Mouse (Mus musculus) liver, embryonic 15.5 days (tissue): ENCODE measurements around the gene Rpl23. TPM values are rescaled to one million over a fixed set of nuclear protein-coding genes. Genes with fewer than 3 reads are reported as not detected.

Source experiments
- ATAC-seq: fragments of 200-750 bp; cut with Nextera tagmentation; 2 replicates; pipeline ENCODE4 v1.8.0; 2017; ENCODE audit warnings: moderate number of reproducible peaks, mild to moderate bottlenecking, moderate library complexity; ENCODE audit not compliant: insufficient read depth
- H3K27ac ChIP-seq: fragments of 300-500 bp; sonication (generic); replicated peaks from 2 replicates; pipeline ENCODE4 v1.5.1; 2015; ENCODE audit warnings: mild to moderate bottlenecking, inconsistent platforms
- H3K27me3 ChIP-seq: fragments of 300-500 bp; sonication (generic); 2 replicates; pipeline ENCODE4 v1.6.1; 2015; ENCODE audit warnings: mild to moderate bottlenecking, inconsistent platforms
- H3K36me3 ChIP-seq: fragments of 300-500 bp; sonication (generic); replicated peaks from 2 replicates; pipeline ENCODE4 v1.6.1; 2015; ENCODE audit warnings: moderate library complexity, mild to moderate bottlenecking, inconsistent platforms
- H3K4me1 ChIP-seq: fragments of 300-500 bp; sonication (generic); replicated peaks from 2 replicates; pipeline ENCODE4 v1.6.1; 2015; ENCODE audit warnings: inconsistent platforms
- H3K4me2 ChIP-seq: fragments of 300-500 bp; sonication (generic); 2 replicates; pipeline ENCODE4 v1.6.1; 2015; ENCODE audit warnings: moderate library complexity, mild to moderate bottlenecking, inconsistent platforms
- H3K4me3 ChIP-seq: fragments of 300-500 bp; sonication (generic); replicated peaks from 2 replicates; pipeline ENCODE4 v1.5.1; 2015; ENCODE audit warnings: mild to moderate bottlenecking, inconsistent platforms
- H3K9ac ChIP-seq: fragments of 300-500 bp; sonication (generic); 2 replicates; pipeline ENCODE4 v1.6.1; 2015; ENCODE audit warnings: moderate library complexity, mild to moderate bottlenecking, inconsistent platforms
- H3K9me3 ChIP-seq: fragments of 300-500 bp; sonication (generic); replicated peaks from 2 replicates; pipeline ENCODE4 v1.6.1; 2016; ENCODE audit warnings: inconsistent platforms
- WGBS: fragments of 180-500 bp; shearing (Covaris S2); methylation state at CpG from one replicate; pipeline ENCODE4 v1.1.7; 2015; ENCODE audit warnings: mixed read lengths; ENCODE audit not compliant: insufficient replicate concordance; 5-methylcytosine and 5-hydroxymethylcytosine counted together
- polyA plus RNA-seq: library from polyadenylated mRNA; unstranded; fragments of >200 nt; fragmentation: Nextera tagmentation; extraction: Ambion mirVana; gene quantifications from 2 replicates; pipeline ENCODE4 v1.2.1, GENCODE M21; 2015

Gene Rpl23
- polyA plus RNA-seq = 185 and 242 TPM in 2 replicates

DNA sequence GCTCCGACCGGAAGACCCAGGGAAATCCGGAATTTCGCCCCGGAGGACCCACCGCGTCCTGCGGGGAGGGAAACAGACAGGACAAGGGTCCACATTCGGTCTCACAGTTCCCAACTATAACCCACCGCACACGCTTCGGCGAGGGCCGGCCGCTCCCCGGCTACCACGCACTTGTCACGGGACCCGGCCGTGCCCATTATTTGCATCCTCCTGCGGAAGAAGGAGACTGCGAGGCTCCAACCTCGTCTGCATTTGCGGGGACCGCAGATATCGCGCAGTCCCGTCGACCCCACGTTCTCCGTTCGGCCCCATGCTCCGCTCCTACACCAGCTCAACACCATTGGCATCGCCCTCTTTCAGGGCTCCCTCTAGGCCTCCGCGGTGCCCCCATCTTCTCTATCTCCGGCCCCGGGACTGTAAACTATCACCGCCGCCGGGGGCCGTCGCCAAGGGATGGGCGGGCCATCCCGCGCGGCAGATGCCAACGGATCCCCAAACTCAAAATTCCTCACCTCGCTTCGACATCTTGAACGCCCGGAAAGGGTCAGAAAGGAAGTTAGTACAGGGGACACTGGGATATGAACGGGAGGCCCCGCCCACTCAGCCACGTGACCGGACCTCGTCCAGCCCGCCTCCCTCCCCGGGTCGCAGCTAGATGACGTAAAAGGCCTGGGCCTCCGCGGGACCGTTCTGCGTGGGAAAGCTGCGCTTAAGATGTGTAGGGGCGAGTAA lies at the start of gene Rpl23:
Rpl23 (minus strand) TSS at position 606 of the 732 bp plus-strand sequence.
- H3K4me3 ChIP-seq = peak within 1 kb of the TSS; percentile 93
- WGBS = under 1% methylated on average over 67 of the region's 67 CpGs
- H3K27ac ChIP-seq = peak within 1 kb of the TSS; percentile 79
- no peaks in the 10 kb centered on the region for H3K27me3 ChIP-seq
- peaks cover 39% of the 10 kb centered on the region for H3K4me1 ChIP-seq
- ATAC-seq = peak; percentile 90
- H3K4me2 ChIP-seq = peak within 1 kb of the TSS; percentile 88
- peak within 1 kb of the TSS; percentile 90 for H3K9ac ChIP-seq
- H3K36me3 ChIP-seq = peaks cover 43% of the 10 kb centered on the region
- no peaks in the 10 kb centered on the region for H3K9me3 ChIP-seq

DNA sequence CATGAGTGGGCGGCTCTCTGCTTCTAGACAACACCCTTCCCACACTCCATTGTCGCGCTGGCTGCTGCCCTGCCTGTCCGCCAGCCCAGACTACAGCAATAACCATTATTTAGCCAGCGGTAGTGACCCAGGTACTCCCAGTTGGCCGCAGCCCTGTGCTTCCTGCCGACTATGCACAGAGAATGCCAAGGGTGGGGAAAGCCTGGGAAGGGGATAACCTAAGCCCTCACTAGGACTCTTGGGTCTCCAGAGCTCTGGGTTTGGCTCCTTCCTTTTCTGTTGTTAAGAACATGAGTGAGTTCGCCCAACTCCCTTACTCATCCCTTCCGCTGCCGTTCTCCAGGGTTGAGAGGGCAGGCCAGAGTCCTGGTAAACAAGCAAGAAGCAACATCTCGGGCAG lies 49.8 kb upstream of the Rpl23 start:
- ATAC-seq = no peak
- Histone ChIP-seq H3K27ac (no peak overlapping the region), H3K4me1 (peaks cover 41% of the 10 kb centered on the region), H3K36me3 (peaks cover 41% of the 10 kb centered on the region), H3K9ac (no peak overlapping the region), H3K27me3 (no peaks in the 10 kb centered on the region), H3K4me2 (no peak overlapping the region), H3K9me3 (no peaks in the 10 kb centered on the region), H3K4me3 (no peak overlapping the region)
- 78% methylated on average over 11 of the region's 11 CpGs for WGBS

DNA sequence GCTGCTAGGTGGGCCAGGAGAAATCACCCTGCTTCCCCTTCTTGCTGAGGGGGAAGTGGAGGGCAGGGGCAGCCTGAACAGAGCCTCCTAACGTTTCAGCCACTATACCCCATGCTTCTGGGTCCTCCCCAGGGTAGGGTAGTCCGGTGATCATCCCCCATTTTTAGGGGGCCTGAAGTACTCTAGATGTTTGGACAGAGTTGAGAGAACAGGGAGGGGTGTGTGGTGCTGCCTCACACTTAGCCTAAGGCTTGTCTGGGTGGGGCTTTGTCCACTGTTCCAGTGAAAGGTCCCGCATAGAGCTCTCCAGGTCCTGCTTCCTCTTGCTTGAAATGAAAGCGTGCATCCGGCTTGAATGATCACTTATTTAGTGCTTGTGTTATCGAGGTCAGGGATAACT lies 48.3 kb upstream of the Rpl23 start:
- H3K27ac ChIP-seq = peak overlapping the region; percentile 51; the same call in 1 of the 2 replicates
- 47% methylated on average over 6 of the region's 6 CpGs for WGBS
- peaks cover 50% of the 10 kb centered on the region for H3K36me3 ChIP-seq

DNA sequence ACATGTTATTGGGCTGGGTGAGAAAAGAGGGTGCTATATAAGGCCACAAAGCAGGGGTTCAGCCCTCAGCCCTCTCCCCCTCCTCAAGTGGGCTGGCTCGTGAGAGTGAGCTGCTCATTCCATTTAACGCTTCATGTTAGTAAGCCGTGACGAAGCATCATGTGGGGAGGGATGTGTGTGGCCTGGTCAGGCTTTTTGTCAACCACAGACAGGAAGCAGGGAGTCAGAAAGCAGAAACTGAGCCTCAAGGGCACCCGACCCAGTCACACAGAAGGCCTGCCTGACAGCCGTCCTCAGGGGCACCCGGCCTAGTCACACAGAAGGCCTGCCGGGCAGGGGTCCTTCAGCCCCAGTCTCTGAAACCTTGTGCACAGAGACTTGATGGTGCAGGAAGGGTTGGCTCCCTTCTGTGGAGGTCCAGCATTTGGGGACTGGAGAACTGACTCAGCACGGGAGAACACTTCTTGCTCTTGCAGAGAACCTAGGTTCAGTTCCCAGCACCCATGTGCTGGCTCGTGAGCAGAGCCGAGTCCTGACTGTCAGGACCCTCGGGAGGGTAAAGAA lies 47.8 kb upstream of the Rpl23 start:
- WGBS = 28% methylated on average over 12 of the region's 12 CpGs
- H3K36me3 ChIP-seq = peaks cover 50% of the 10 kb centered on the region
- peak overlapping the region; percentile 20; the same call in 1 of the 2 replicates for H3K4me2 ChIP-seq
- no peaks in the 10 kb centered on the region for H3K27me3 ChIP-seq
- H3K9me3 ChIP-seq = no peaks in the 10 kb centered on the region
- H3K9ac ChIP-seq = no peak overlapping the region
- peak overlapping the region; percentile 51 for H3K27ac ChIP-seq
- peaks cover 39% of the 10 kb centered on the region for H3K4me1 ChIP-seq
- no peak overlapping the region for H3K4me3 ChIP-seq
- ATAC-seq = no peak

More for the DNA sequence above, 48.3 kb upstream of the Rpl23 start:
- no peak for ATAC-seq
- Histone ChIP-seq H3K4me3 (no peak overlapping the region), H3K27me3 (no peaks in the 10 kb centered on the region), H3K9ac (no peak overlapping the region), H3K4me2 (no peak overlapping the region), H3K9me3 (no peaks in the 10 kb centered on the region), H3K4me1 (peaks cover 40% of the 10 kb centered on the region)

DNA sequence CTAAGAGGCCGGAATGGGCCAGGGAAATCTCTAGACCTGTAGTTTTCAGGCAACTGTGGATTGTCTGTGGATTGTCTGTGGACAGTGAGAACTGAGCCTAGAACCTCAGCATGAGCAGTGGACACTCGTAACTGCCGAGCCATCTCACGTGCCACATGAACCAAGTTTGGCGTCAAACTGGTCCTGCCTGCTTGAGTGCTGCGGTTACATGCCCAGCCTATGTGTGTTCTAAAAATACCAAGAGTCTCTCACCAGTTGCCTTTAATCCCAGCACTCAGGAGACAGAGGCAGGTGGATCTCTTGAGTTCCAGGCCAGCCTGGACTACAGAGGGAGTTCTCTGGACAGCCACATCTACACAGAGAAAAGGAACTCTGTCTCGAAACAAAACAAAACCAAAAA lies 47.1 kb upstream of the Rpl23 start:
- ATAC-seq = no peak
- Histone ChIP-seq H3K27ac (peak overlapping the region; percentile 51), H3K4me1 (peaks cover 39% of the 10 kb centered on the region), H3K4me3 (no peak overlapping the region), H3K4me2 (no peak overlapping the region), H3K9ac (no peak overlapping the region), H3K27me3 (no peaks in the 10 kb centered on the region), H3K9me3 (no peaks in the 10 kb centered on the region), H3K36me3 (peaks cover 50% of the 10 kb centered on the region)
- WGBS = 47% methylated on average over 7 of the region's 7 CpGs

DNA sequence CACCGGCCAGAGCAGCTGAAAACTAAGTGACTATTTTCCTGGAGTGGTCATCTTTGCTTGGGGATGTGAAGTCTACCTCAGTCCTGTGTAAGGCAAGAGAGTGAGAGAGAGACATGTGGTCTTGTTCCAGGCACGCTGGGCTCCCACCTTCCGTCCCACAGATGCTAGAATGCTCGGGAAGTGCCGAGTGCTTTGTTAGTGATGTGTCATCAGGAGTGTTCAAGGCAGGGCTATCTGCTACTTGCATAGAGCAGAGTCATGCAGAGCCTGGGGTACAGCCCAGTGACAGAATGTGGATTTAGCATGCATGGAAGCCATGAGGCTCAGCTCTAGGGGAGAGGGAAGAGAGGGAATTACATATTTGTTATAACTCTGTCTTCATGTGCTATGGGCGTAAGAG lies 45.4 kb upstream of the Rpl23 start:
- WGBS = 64% methylated on average over 6 of the region's 6 CpGs
- H3K27me3 ChIP-seq = no peaks in the 10 kb centered on the region
- peaks cover 44% of the 10 kb centered on the region for H3K36me3 ChIP-seq
- H3K4me2 ChIP-seq = no peak overlapping the region
- H3K4me1 ChIP-seq = peaks cover 48% of the 10 kb centered on the region
- no peak for ATAC-seq
- no peaks in the 10 kb centered on the region for H3K9me3 ChIP-seq
- no peak overlapping the region for H3K9ac ChIP-seq
- no peak overlapping the region for H3K27ac ChIP-seq
- no peak overlapping the region for H3K4me3 ChIP-seq

DNA sequence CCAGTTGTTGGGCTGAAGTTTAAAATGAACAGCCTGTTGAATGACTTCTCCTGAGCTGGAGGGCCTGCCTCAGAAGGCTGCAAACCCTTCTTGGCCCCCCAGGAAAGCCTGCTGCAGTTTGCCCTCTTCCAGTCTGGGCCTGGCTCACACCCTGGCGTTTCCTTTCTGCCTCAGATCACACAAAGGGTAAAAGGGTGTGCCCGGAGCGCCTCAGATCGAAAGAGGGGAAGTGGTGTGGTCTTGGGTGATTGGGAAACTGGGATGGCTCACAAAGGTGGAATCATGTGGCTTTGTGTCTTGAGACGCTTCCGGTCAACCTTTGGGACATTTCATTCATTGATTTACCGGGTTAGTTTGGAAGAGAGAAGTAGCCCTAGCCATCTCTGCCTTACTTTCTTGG lies 44.2 kb upstream of the Rpl23 start:
- no peak overlapping the region; the same call in 1 of the 2 replicates for H3K27ac ChIP-seq
- 24% methylated on average over 7 of the region's 7 CpGs for WGBS
- no peak overlapping the region for H3K4me3 ChIP-seq
- ATAC-seq = no peak
- peaks cover 38% of the 10 kb centered on the region for H3K36me3 ChIP-seq
- peaks cover 54% of the 10 kb centered on the region for H3K4me1 ChIP-seq
- H3K9ac ChIP-seq = no peak overlapping the region
- no peaks in the 10 kb centered on the region for H3K9me3 ChIP-seq
- no peaks in the 10 kb centered on the region for H3K27me3 ChIP-seq
- 0 out of 2 replicates have a peak overlapping the region, but pooled peaks have one; percentile 17 for H3K4me2 ChIP-seq

DNA sequence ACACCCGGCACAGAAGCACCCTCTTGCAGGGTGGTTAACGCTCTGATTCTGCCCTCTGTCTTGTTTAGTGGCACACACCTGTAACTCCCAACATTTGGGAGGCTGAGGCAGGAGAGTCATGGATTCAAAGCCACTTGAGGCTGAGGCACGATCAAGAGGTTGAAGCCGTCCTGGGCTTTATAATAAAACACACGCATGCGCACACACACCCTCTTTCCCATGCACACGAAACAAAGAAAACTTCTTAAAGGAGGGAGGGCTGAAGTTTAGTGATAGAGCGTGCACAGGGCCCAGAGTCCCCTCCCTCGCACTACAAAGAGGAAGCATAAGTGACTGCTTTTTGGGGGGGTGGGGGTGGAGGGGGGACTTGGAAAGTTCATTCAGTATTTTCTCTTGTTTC lies 43.7 kb upstream of the Rpl23 start:
- no peak overlapping the region for H3K4me3 ChIP-seq
- H3K9me3 ChIP-seq = no peaks in the 10 kb centered on the region
- peaks cover 35% of the 10 kb centered on the region for H3K36me3 ChIP-seq
- no peak for ATAC-seq
- no peak overlapping the region; the same call in 1 of the 2 replicates for H3K27ac ChIP-seq
- WGBS = 31% methylated on average over 9 of the region's 9 CpGs
- H3K9ac ChIP-seq = no peak overlapping the region
- peaks cover 56% of the 10 kb centered on the region for H3K4me1 ChIP-seq
- H3K4me2 ChIP-seq = peak overlapping the region; percentile 17; the same call in 1 of the 2 replicates
- no peaks in the 10 kb centered on the region for H3K27me3 ChIP-seq

DNA sequence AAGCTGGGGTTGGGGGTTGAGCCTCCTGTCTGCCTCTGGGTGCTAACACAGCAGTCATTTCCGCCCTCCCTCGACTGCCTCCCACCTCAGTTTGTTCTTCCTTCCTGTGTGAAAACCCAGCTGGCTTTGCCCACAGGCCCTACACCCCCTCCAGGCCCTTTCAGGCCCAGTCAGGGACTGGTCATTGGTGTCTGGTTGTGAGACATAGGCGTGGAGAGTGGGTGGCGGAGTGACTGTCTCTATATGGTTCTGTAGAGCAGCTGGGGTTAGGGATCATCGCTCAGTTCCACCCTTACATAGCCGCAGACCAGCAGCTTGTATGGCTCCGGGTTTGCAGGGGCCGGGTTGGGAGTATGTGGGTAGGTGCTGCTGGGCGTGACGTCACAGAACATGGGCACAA lies 43.1 kb upstream of the Rpl23 start:
- H3K4me1 ChIP-seq = peaks cover 56% of the 10 kb centered on the region

DNA sequence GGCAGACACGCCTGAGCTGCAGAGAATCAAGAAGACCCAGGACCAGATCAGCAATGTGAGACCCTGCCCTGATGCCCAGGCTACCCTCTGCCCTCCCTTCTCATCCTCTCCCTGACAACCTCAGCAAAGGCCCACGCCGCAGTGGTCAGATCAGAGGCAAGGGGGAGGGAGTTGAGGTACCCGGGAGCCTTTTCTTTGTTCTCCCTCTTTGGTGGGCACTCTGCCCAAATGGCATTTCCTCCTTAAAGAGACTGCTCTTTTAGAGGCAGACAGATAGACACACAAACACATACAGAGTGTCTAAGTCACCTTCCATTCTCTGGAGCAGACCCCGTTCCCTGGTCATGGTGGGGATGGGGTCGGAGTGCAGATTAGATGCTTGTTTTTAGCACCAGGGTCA lies 42.7 kb upstream of the Rpl23 start:
- ATAC-seq = no peak
- Histone ChIP-seq H3K4me3 (no peak overlapping the region), H3K9ac (no peak overlapping the region), H3K27ac (no peak overlapping the region), H3K36me3 (peaks cover 35% of the 10 kb centered on the region), H3K4me2 (no peak overlapping the region), H3K9me3 (no peaks in the 10 kb centered on the region), H3K27me3 (no peaks in the 10 kb centered on the region), H3K4me1 (peaks cover 56% of the 10 kb centered on the region)
- WGBS = 51% methylated on average over 6 of the region's 6 CpGs

More for the DNA sequence above, 43.1 kb upstream of the Rpl23 start:
- Histone ChIP-seq H3K27me3 (no peaks in the 10 kb centered on the region), H3K9ac (no peak overlapping the region), H3K36me3 (peaks cover 35% of the 10 kb centered on the region), H3K9me3 (no peaks in the 10 kb centered on the region), H3K4me2 (no peak overlapping the region), H3K27ac (no peak overlapping the region), H3K4me3 (no peak overlapping the region)
- ATAC-seq = no peak
- 57% methylated on average over 10 of the region's 10 CpGs for WGBS

DNA sequence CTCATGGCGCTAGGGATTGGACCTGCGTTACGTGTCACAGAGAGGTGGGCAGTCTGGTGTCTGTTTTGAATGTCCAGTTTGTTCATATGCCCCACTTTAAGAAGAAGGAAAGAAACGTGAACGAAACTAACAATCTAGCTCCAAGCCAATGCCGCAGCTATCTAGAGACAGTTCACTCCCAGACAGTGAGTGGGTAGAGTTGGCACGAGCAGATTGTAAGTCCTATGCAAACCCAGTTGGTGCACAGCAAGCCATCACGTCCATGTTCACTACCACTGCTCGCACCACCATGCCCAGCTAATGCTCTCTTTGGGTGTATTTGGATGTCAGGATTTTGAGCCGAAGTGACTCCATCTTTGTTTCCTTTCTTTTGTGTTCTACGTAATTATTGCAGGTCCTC lies 41.9 kb upstream of the Rpl23 start:
- H3K4me1 ChIP-seq = peaks cover 61% of the 10 kb centered on the region
- no peaks in the 10 kb centered on the region for H3K9me3 ChIP-seq
- no peak for ATAC-seq
- H3K36me3 ChIP-seq = peaks cover 38% of the 10 kb centered on the region
- WGBS = 76% methylated on average over 11 of the region's 11 CpGs
- no peaks in the 10 kb centered on the region for H3K27me3 ChIP-seq
- H3K4me3 ChIP-seq = no peak overlapping the region
- H3K9ac ChIP-seq = no peak overlapping the region
- H3K4me2 ChIP-seq = no peak overlapping the region
- H3K27ac ChIP-seq = no peak overlapping the region
